Mouse (Mus musculus): ENCODE data around the gene Wdr70.

DNA sequence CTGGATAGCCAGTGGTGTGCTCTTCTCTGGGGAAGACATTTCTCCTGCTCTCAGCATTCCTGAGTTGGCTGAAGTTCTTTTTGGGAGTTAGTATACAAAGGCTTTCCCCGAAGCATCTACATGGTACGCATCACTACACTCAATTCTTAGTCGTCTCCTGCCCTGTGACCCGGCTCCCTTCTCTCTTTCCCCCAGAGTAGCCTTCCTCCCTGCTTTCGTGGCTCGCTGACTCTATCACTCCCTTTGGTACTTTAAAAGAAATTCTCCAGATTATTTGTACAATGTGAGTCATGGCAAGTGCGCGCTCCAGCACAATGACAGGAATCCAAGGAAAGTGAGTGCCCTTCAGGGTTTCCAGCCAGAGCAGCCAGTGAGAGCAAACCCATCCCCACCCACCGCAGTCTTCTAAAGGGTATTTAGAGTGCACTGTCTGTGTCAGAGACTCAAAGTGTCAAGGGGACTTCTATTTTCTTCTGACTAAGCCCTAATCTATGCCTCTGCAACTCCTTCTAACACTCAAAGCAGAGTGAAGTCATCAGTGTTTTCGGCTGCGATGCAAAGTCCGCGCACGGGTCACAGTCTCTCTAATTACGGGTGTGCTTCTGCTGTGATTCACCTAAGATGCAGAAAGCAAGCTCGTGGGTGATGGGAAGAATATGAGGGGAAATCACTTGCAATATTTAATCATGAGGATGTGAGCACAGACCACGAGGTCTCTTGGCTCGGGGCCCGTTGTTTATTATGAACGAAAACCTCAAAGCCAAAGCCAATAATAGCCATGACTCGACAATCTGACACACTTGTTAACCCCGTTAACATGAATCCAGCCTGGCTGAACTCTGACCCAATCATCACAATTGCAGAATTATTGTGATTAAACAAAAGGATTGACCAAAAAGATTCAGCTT is 221.2 kb downstream of the Wdr70 start:
- TF ChIP-seq CTCF (IDR thresholded peaks at IDR 0.05; ENCODE audit: low read depth) (no peak), EP300 (IDR thresholded peaks at IDR 0.05; ENCODE audit: low read depth) (no peak)

All from liver, embryonic 14.5 days (tissue).